7 mouse cellular contexts compared by ENCODE assay signal in the genomic region with DNA sequence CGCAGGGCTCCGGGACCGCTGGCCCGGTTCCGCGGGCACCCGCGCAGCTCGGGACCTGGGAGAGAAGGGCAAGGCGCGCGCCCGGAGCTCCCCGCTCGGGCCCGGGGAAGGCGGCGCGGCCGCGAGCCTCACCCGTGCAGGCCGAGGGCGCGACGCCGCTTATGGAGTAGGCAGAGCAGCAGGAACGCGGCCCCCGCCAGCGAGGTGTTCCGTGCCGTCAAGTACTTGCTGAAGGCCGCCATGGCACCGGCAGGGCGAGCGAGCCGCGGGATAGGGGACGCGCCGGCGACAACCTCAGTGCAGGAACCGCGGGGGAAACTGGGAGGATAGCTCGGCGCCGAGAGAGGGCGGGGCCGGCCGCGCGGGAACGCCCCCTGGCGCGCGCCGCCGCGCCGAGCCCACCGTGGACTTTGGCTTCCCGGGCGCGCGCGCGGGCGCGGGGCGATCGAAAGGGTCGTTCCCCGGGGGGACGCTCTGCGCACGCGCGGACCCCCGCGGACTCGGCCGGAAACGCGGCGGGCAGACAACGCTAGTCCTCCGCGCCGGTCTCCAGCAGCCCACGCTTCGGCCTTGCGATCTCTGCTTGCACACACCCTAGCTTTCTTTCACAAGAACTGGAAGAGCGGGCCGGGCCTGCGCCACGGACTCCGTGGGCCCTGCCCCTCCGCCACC. TPM values are rescaled to one million over a fixed set of nuclear protein-coding genes. Genes with fewer than 3 reads are reported as not detected.
DNase-seq lines count a peak whose midpoint lies in the region; ATAC-seq lines count a peak whose summit lies in the region.

A gene (minus strand): TSS at position 426 of the 672 bp plus-strand sequence.

- ATAC-seq in intestine, embryonic 15.5 days: peak; percentile 92

- no peaks in the 10 kb centered on the region for H3K27me3 ChIP-seq in intestine, embryonic 15.5 days (replicated peaks)
- H3K27me3 ChIP-seq in midbrain, embryonic 10.5 days (ENCODE audit: low read depth, poor library complexity, severe bottlenecking): no peaks in the 10 kb centered on the region

- peak; percentile 91 to 98 for DNase-seq in adrenal gland, adult (ENCODE audit: inconsistent age in 2 of 2, low spot score in 1 of 2)
- DNase-seq in embryo, embryonic 10.5 days (ENCODE audit: low spot score): peak; percentile 95
- DNase-seq in gastrocnemius, postnatal 25 days: peak; percentile 87
- peak; percentile 82 to 87 for DNase-seq in left cerebral cortex, postnatal 25 days (ENCODE audit: low spot score in 2 of 2)
- peak; percentile 93 for DNase-seq in midbrain, embryonic 10.5 days (ENCODE audit: low spot score)
- peak; percentile 94 for DNase-seq in right cerebral cortex, postnatal 4 days

- under 1% methylated on average over 95 of the region's 99 CpGs for whole genome bisulfite sequencing in intestine, embryonic 15.5 days
- WGBS in midbrain, embryonic 10.5 days: under 1% methylated on average over 93 of the region's 99 CpGs

- H3K27ac ChIP-seq in intestine, embryonic 15.5 days: peak within 1 kb of the TSS; percentile 99
- peak within 1 kb of the TSS; percentile 97 for H3K27ac ChIP-seq in midbrain, embryonic 10.5 days (replicated peaks)

- no peaks in the 10 kb centered on the region for H3K9me3 ChIP-seq in intestine, embryonic 15.5 days
- H3K9me3 ChIP-seq in midbrain, embryonic 10.5 days (replicated peaks): no peaks in the 10 kb centered on the region

- H3K4me2 ChIP-seq in intestine, embryonic 15.5 days (replicated peaks): peak within 1 kb of the TSS; percentile 55

- no peaks in the 10 kb centered on the region for H3K36me3 ChIP-seq in intestine, embryonic 15.5 days
- no peaks in the 10 kb centered on the region for H3K36me3 ChIP-seq in midbrain, embryonic 10.5 days

- peak within 1 kb of the TSS; percentile 96 for H3K9ac ChIP-seq in intestine, embryonic 15.5 days

- peaks cover 11% of the 10 kb centered on the region; the same call in 1 of the 2 replicates for H3K4me1 ChIP-seq in intestine, embryonic 15.5 days (replicated peaks)
- H3K4me1 ChIP-seq in midbrain, embryonic 10.5 days: peaks cover 14% of the 10 kb centered on the region

- intact Hi-C loops in left cerebral cortex, postnatal 25 days (cut with DNase I): no loop called here

- peak within 1 kb of the TSS; percentile 85 for H3K4me3 ChIP-seq in intestine, embryonic 15.5 days (replicated peaks)
- H3K4me3 ChIP-seq in midbrain, embryonic 10.5 days: peak within 1 kb of the TSS; percentile 89

RNA-seq across cellular contexts. Expression of the gene that starts here (rescaled TPM):
- 10 to 100 TPM; 40.1 to 42.3 TPM for total RNA-seq in gastrocnemius, postnatal 25 days (2021)
- 59.4 and 61.7 TPM in 2 replicates for polyA plus RNA-seq in intestine, embryonic 15.5 days (2015; fragmentation: Nextera tagmentation; extraction: Ambion mirVana)
- 10 to 100 TPM; 53.3 to 54.7 TPM for total RNA-seq in left cerebral cortex, postnatal 25 days (2021)
- polyA plus RNA-seq in midbrain, embryonic 10.5 days (2016; fragmentation: Nextera tagmentation; extraction: Ambion mirVana): 41.3 and 48.6 TPM in 2 replicates

Comparison
In these comparisons a context has a peak if more than half of its experiments do, and no peak if none do; other contexts are left out.
1. Peak in every context shown above with its lines: DNase-seq, ATAC-seq, H3K4me3 ChIP-seq and H3K27ac ChIP-seq.